Mouse (Mus musculus): ENCODE results near the gene Sumf1. TPM values are rescaled to one million over a fixed set of nuclear protein-coding genes. Genes with fewer than 3 reads are reported as not detected.

Sumf1 gene
- polyA plus RNA-seq (2015; fragmentation: Nextera tagmentation; extraction: Ambion mirVana): 23.1 and 26.1 TPM in 2 replicates

GRCm38 (mm10) chr6:108184847-108185684 lies at the start of gene Sumf1:
TSS of gene Sumf1 (minus strand) at chr6:108185582.
- Histone ChIP-seq H3K4me3 (replicated peaks) (peak within 1 kb of the TSS; percentile 86), H3K9me3 (no peaks in the 10 kb centered on the region), H3K4me2 (peak within 1 kb of the TSS; percentile 84), H3K9ac (peak within 1 kb of the TSS; percentile 57; the same call in 1 of the 2 replicates), H3K27me3 (replicated peaks) (no peaks in the 10 kb centered on the region), H3K36me3 (no peaks in the 10 kb centered on the region), H3K27ac (no peak within 1 kb of the TSS), H3K4me1 (peaks cover 7% of the 10 kb centered on the region; the same call in 1 of the 2 replicates)
- ATAC-seq (ENCODE audit: insufficient read depth, low FRiP score, low read depth): peak; percentile 89
- WGBS: 4% methylated on average over 48 of the region's 49 CpGs

DNA sequence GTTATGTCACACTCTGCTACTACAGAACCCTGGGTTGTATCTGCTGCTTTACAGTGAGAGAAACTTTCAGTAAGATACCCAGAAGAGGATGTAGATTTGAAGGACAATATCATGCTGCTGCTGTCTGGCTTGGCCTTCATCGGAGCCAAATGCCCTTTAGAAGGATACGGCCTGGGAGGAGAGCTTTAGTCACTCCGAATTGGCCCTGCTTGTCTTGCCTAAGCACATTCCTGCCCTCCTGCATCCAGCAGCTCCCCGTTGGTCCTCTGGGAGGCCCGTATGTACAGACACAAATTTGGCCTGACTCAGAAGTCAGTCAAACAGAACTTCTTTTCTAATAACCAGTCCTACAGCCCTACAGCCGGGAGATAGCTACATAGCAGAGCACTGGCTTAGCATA lies 49.2 kb upstream of the Sumf1 start:
- no peaks in the 10 kb centered on the region for H3K27me3 ChIP-seq (replicated peaks)
- H3K4me2 ChIP-seq: no peak overlapping the region
- H3K9ac ChIP-seq: no peak overlapping the region
- H3K36me3 ChIP-seq: no peaks in the 10 kb centered on the region
- H3K4me1 ChIP-seq: peaks cover 33% of the 10 kb centered on the region; the same call in 1 of the 2 replicates
- no peaks in the 10 kb centered on the region for H3K9me3 ChIP-seq
- ATAC-seq (ENCODE audit: insufficient read depth, low FRiP score, low read depth): no peak
- no peak overlapping the region for H3K27ac ChIP-seq
- WGBS: 64% methylated on average over 6 of the region's 6 CpGs
- no peak overlapping the region for H3K4me3 ChIP-seq (replicated peaks)

DNA sequence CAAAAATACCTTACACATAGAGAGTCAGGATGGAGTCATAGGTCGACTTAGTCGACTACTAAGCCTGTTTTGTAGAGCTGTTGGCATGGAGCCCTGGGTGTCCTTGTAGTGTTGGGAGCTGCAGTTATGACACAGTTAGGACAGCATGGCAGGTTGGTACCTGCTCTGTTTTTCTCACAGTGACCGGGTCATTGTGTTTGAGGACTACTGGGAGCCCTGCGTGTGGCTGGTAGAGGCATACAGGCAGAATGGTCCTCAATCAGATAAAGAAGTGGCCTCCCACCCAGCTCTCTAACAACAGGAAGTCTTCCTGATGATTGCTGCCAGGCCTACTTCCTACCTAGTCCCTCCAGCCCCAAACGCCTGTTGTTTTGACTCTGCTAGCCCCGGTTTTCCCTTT lies 47.7 kb upstream of the Sumf1 start:
- Histone ChIP-seq H3K4me3 (replicated peaks) (no peak overlapping the region), H3K9ac (no peak overlapping the region), H3K4me1 (peaks cover 33% of the 10 kb centered on the region; the same call in 1 of the 2 replicates), H3K36me3 (no peaks in the 10 kb centered on the region), H3K9me3 (no peaks in the 10 kb centered on the region), H3K4me2 (no peak overlapping the region), H3K27me3 (replicated peaks) (no peaks in the 10 kb centered on the region), H3K27ac (peak overlapping the region; percentile 31; the same call in 1 of the 2 replicates)
- WGBS: 41% methylated on average over 6 of the region's 6 CpGs
- ATAC-seq (ENCODE audit: insufficient read depth, low FRiP score, low read depth): no peak; the same call in 1 of the 2 replicates

GRCm38 (mm10) chr6:108231892-108232710 lies 46.7 kb upstream of the Sumf1 start:
- no peak for ATAC-seq (ENCODE audit: insufficient read depth, low FRiP score, low read depth)
- H3K9ac ChIP-seq: no peak overlapping the region
- H3K27me3 ChIP-seq (replicated peaks): no peaks in the 10 kb centered on the region
- H3K27ac ChIP-seq: no peak overlapping the region
- 68% methylated on average over 11 of the region's 11 CpGs for WGBS
- H3K4me3 ChIP-seq (replicated peaks): no peak overlapping the region
- H3K4me2 ChIP-seq: no peak overlapping the region
- no peaks in the 10 kb centered on the region for H3K9me3 ChIP-seq
- H3K36me3 ChIP-seq: no peaks in the 10 kb centered on the region
- H3K4me1 ChIP-seq: peaks cover 33% of the 10 kb centered on the region; the same call in 1 of the 2 replicates

DNA sequence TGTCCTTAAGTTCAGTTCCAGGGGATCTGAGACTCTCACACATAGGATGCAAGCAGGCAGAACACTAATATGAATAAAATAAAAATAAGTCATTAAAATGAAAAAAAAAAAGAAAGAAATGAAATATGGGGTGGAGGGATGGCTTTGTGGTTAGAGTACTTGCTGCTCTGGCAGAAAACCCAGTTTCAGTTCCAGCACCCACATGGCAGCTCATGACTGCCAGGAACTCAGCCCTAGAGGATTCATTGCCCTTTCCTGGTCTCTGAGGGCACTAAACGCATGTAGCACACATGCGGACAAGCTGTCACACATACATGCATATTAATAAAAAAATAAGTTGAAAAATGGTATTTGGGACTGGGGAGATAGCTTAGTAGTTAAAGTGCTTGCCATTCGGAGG lies 45.2 kb upstream of the Sumf1 start:
- Histone ChIP-seq H3K9ac (no peak overlapping the region), H3K27ac (no peak overlapping the region), H3K4me2 (no peak overlapping the region), H3K4me1 (peaks cover 23% of the 10 kb centered on the region; the same call in 1 of the 2 replicates), H3K36me3 (no peaks in the 10 kb centered on the region), H3K27me3 (replicated peaks) (no peaks in the 10 kb centered on the region), H3K9me3 (no peaks in the 10 kb centered on the region), H3K4me3 (replicated peaks) (no peak overlapping the region)
- 93% methylated on average over 3 of the region's 3 CpGs for WGBS
- no peak for ATAC-seq (ENCODE audit: insufficient read depth, low FRiP score, low read depth)

- ATAC-seq (ENCODE audit: insufficient read depth, low FRiP score, low read depth): no peak
- no peak overlapping the region for H3K9ac ChIP-seq
- H3K27me3 ChIP-seq (replicated peaks): no peaks in the 10 kb centered on the region
- 25% methylated on average over 2 of the region's 2 CpGs for WGBS
- no peaks in the 10 kb centered on the region for H3K36me3 ChIP-seq
- no peak overlapping the region for H3K4me3 ChIP-seq (replicated peaks)
- H3K4me2 ChIP-seq: no peak overlapping the region
- peaks cover 14% of the 10 kb centered on the region; the same call in 1 of the 2 replicates for H3K4me1 ChIP-seq
- no peaks in the 10 kb centered on the region for H3K9me3 ChIP-seq
- H3K27ac ChIP-seq: no peak overlapping the region
Observed at GRCm38 (mm10) chr6:108228601-108229000, 43.2 kb upstream of the Sumf1 start.

GRCm38 (mm10) chr6:108228048-108228447 lies 42.7 kb upstream of the Sumf1 start:
- no peak overlapping the region for H3K27ac ChIP-seq
- peaks cover 9% of the 10 kb centered on the region; the same call in 1 of the 2 replicates for H3K4me1 ChIP-seq
- H3K36me3 ChIP-seq: no peaks in the 10 kb centered on the region
- no peak overlapping the region for H3K4me3 ChIP-seq (replicated peaks)
- ATAC-seq (ENCODE audit: insufficient read depth, low FRiP score, low read depth): no peak
- H3K9me3 ChIP-seq: no peaks in the 10 kb centered on the region
- no peaks in the 10 kb centered on the region for H3K27me3 ChIP-seq (replicated peaks)
- no peak overlapping the region for H3K9ac ChIP-seq
- 71% methylated on average over 6 of the region's 6 CpGs for WGBS
- H3K4me2 ChIP-seq: no peak overlapping the region

DNA sequence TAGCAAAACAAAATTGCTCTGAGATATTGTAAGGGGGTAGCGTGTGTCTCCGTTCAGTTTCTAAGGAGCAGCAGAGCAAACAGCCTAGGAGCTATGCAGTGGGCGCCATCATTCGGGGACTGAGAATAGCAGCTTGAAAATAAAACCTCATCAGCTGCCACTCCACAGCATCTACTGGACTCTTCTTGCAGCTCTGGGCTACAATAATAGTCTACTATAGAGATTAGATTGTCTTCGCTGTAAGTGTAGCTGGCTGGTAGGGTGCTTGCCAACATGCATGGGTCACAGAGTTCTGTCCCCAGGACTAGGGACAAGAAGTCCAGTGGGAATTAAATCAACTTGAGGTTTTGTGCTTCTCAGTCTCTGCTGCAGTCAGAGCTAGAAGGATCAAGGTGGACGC lies 42.1 kb upstream of the Sumf1 start:
- Histone ChIP-seq H3K4me2 (no peak overlapping the region), H3K9ac (no peak overlapping the region), H3K36me3 (no peaks in the 10 kb centered on the region), H3K4me1 (0 out of 2 replicates have a peak, but pooled peaks cover 3% of the 10 kb centered on the region), H3K27ac (no peak overlapping the region), H3K9me3 (no peaks in the 10 kb centered on the region), H3K4me3 (replicated peaks) (no peak overlapping the region), H3K27me3 (replicated peaks) (no peaks in the 10 kb centered on the region)
- WGBS: 90% methylated on average over 6 of the region's 6 CpGs
- ATAC-seq (ENCODE audit: insufficient read depth, low FRiP score, low read depth): no peak

- no peak for ATAC-seq (ENCODE audit: insufficient read depth, low FRiP score, low read depth)
- H3K4me3 ChIP-seq (replicated peaks): no peak overlapping the region
- H3K27me3 ChIP-seq (replicated peaks): no peaks in the 10 kb centered on the region
- no peaks in the 10 kb centered on the region for H3K9me3 ChIP-seq
- H3K9ac ChIP-seq: no peak overlapping the region
- WGBS: 54% methylated on average over 7 of the region's 7 CpGs
- H3K4me2 ChIP-seq: no peak overlapping the region
- no peaks in the 10 kb centered on the region for H3K36me3 ChIP-seq
- H3K27ac ChIP-seq: no peak overlapping the region
- H3K4me1 ChIP-seq: 0 out of 2 replicates have a peak, but pooled peaks cover 2% of the 10 kb centered on the region
Observed at GRCm38 (mm10) chr6:108226230-108226629, 40.8 kb upstream of the Sumf1 start.

- H3K27ac ChIP-seq: no peak overlapping the region
- no peaks in the 10 kb centered on the region for H3K9me3 ChIP-seq
- 0 out of 2 replicates have a peak, but pooled peaks cover 2% of the 10 kb centered on the region for H3K4me1 ChIP-seq
- no peak overlapping the region for H3K4me3 ChIP-seq (replicated peaks)
- ATAC-seq (ENCODE audit: insufficient read depth, low FRiP score, low read depth): no peak
- no peak overlapping the region for H3K4me2 ChIP-seq
- no peaks in the 10 kb centered on the region for H3K36me3 ChIP-seq
- 84% methylated on average over 2 of the region's 2 CpGs for WGBS
- no peak overlapping the region for H3K9ac ChIP-seq
- H3K27me3 ChIP-seq (replicated peaks): no peaks in the 10 kb centered on the region
Observed at GRCm38 (mm10) chr6:108225027-108225426, 39.6 kb upstream of the Sumf1 start.

DNA sequence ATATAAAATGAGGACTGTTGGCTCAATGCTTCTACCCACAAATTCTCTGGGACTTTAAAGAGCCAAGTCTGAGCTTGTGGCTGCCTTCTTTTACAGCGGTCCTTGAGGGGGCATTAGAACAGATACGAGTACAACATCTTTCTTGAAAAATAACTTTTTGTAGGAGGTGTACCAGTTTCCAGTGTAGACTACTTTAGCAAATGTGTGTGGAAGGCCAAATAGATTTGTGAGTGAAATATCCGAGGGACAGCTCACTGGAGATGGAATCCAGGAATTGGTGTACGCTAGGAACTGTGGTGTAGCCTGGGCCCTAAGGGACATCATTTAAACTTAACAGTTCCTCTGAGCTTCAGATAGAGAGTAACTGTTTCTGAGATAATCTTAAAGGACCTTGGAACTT lies 39.0 kb upstream of the Sumf1 start:
- Histone ChIP-seq H3K36me3 (no peaks in the 10 kb centered on the region), H3K27me3 (replicated peaks) (no peaks in the 10 kb centered on the region), H3K9me3 (no peaks in the 10 kb centered on the region), H3K27ac (no peak overlapping the region), H3K9ac (no peak overlapping the region), H3K4me2 (no peak overlapping the region), H3K4me3 (replicated peaks) (no peak overlapping the region), H3K4me1 (0 out of 2 replicates have a peak, but pooled peaks cover 2% of the 10 kb centered on the region)
- 91% methylated on average over 4 of the region's 4 CpGs for WGBS
- no peak for ATAC-seq (ENCODE audit: insufficient read depth, low FRiP score, low read depth)

GRCm38 (mm10) chr6:108222875-108223274 lies 37.5 kb upstream of the Sumf1 start:
- no peak for ATAC-seq (ENCODE audit: insufficient read depth, low FRiP score, low read depth)
- H3K9ac ChIP-seq: no peak overlapping the region
- 86% methylated on average over 5 of the region's 5 CpGs for whole genome bisulfite sequencing

More at GRCm38 (mm10) chr6:108222875-108223274, 37.5 kb upstream of the Sumf1 start:
- 0 out of 2 replicates have a peak, but pooled peaks cover 2% of the 10 kb centered on the region for H3K4me1 ChIP-seq
- no peak overlapping the region for H3K27ac ChIP-seq
- H3K27me3 ChIP-seq (replicated peaks): no peaks in the 10 kb centered on the region
- H3K4me2 ChIP-seq: no peak overlapping the region
- no peaks in the 10 kb centered on the region for H3K9me3 ChIP-seq
- H3K4me3 ChIP-seq (replicated peaks): no peak overlapping the region
- no peaks in the 10 kb centered on the region for H3K36me3 ChIP-seq
